Mouse (Mus musculus) testis, adult 2 months (tissue): ENCODE results near the gene Hip1. TPM values are rescaled to one million over a fixed set of nuclear protein-coding genes. Genes with fewer than 3 reads are reported as not detected.

Source experiments
- H3K27ac ChIP-seq: fragments of 200-500 bp; 2 replicates; pipeline ENCODE4 v1.5.1; 2012; ENCODE audit warnings: low read depth, low read length; ENCODE audit not compliant: control insufficient read depth, insufficient read depth
- H3K27me3 ChIP-seq: fragments of 200-500 bp; 2 replicates; pipeline ENCODE4 v1.6.1; 2012; ENCODE audit warnings: mild to moderate bottlenecking, low read length, moderate library complexity; ENCODE audit not compliant: control insufficient read depth, insufficient read depth
- H3K36me3 ChIP-seq: fragments of 200-500 bp; 2 replicates; pipeline ENCODE4 v1.6.1; 2012; ENCODE audit warnings: mild to moderate bottlenecking, low read length; ENCODE audit not compliant: control insufficient read depth, insufficient read depth
- H3K4me1 ChIP-seq: fragments of 200-500 bp; 2 replicates; pipeline ENCODE4 v1.6.1; 2012; ENCODE audit warnings: low read length; ENCODE audit not compliant: control insufficient read depth, insufficient read depth
- H3K4me3 ChIP-seq: fragments of 200-500 bp; 2 replicates; pipeline ENCODE4 v1.5.1; 2012; ENCODE audit warnings: low read depth, mild to moderate bottlenecking, low read length, moderate library complexity, mixed read lengths; ENCODE audit not compliant: control insufficient read depth
- CTCF ChIP-seq: fragments of 200-500 bp; IDR thresholded peaks from 2 replicates; pipeline ENCODE4 v1.5.1; 2012; ENCODE audit warnings: low read depth, mild to moderate bottlenecking, inconsistent platforms, low read length, moderate library complexity; ENCODE audit not compliant: control insufficient read depth, insufficient read depth, insufficient replicate concordance
- POLR2A ChIP-seq: fragments of 200-500 bp; IDR thresholded peaks from 2 replicates; pipeline ENCODE4 v1.6.1; 2012; ENCODE audit warnings: low read depth, mild to moderate bottlenecking, inconsistent platforms, low read length, moderate library complexity; ENCODE audit not compliant: control insufficient read depth
- polyA plus RNA-seq: library from polyadenylated mRNA; depleted of rRNA; stranded (reverse); fragments of >200 nt; gene quantifications from 2 replicates; pipeline ENCODE4 v1.2.3, GENCODE M21; 2012

Gene Hip1
- polyA plus RNA-seq, 1 experiment: 8.9 TPM

GRCm38 (mm10) chr5:135573006-135573405, 28.1 kb upstream of the Hip1 start, which contains the start of gene Ccl24:
Gene Ccl24 (minus strand): TSS chr5:135573049.
- Histone ChIP-seq H3K4me1 (no peaks in the 10 kb centered on the region; the same call in 1 of the 2 replicates), H3K27ac (no peak within 1 kb of the TSS), H3K4me3 (no peak within 1 kb of the TSS), H3K27me3 (no peaks in the 10 kb centered on the region), H3K36me3 (no peaks in the 10 kb centered on the region)
- no peak for TF ChIP-seq CTCF
- TF ChIP-seq POLR2A: no peak

GRCm38 (mm10) chr5:135568698-135569097, 23.8 kb upstream of the Hip1 start:
- Histone ChIP-seq H3K4me1 (no peaks in the 10 kb centered on the region), H3K36me3 (no peaks in the 10 kb centered on the region), H3K27me3 (no peaks in the 10 kb centered on the region), H3K27ac (no peak overlapping the region), H3K4me3 (no peak overlapping the region)
- TF ChIP-seq POLR2A: no peak
- no peak for TF ChIP-seq CTCF

GRCm38 (mm10) chr5:135567556-135568265, 22.8 kb upstream of the Hip1 start:
- Histone ChIP-seq H3K4me3 (no peak overlapping the region), H3K27me3 (no peaks in the 10 kb centered on the region), H3K27ac (no peak overlapping the region), H3K4me1 (no peaks in the 10 kb centered on the region), H3K36me3 (no peaks in the 10 kb centered on the region)
- no peak for TF ChIP-seq CTCF
- no peak for TF ChIP-seq POLR2A

- Histone ChIP-seq H3K27me3 (no peaks in the 10 kb centered on the region), H3K27ac (no peak within 1 kb of the TSS), H3K4me3 (peak within 1 kb of the TSS; percentile 71), H3K4me1 (no peaks in the 10 kb centered on the region), H3K36me3 (no peaks in the 10 kb centered on the region)
- TF ChIP-seq CTCF: no peak
- TF ChIP-seq POLR2A: no peak
Observed at GRCm38 (mm10) chr5:135563469-135563868, 18.5 kb upstream of the Hip1 start, which contains the start of gene Ccl26. Gene Ccl26 (minus strand): TSS chr5:135563569.

GRCm38 (mm10) chr5:135557671-135558070, 12.8 kb upstream of the Hip1 start:
- Histone ChIP-seq H3K4me3 (no peak overlapping the region), H3K36me3 (no peaks in the 10 kb centered on the region), H3K27ac (no peak overlapping the region), H3K4me1 (no peaks in the 10 kb centered on the region), H3K27me3 (no peaks in the 10 kb centered on the region)
- no peak for TF ChIP-seq CTCF
- no peak for TF ChIP-seq POLR2A

- H3K4me1 ChIP-seq: no peaks in the 10 kb centered on the region
- no peaks in the 10 kb centered on the region for H3K27me3 ChIP-seq
- H3K4me3 ChIP-seq: no peak overlapping the region
- no peaks in the 10 kb centered on the region for H3K36me3 ChIP-seq
- H3K27ac ChIP-seq: no peak overlapping the region
- TF ChIP-seq CTCF: no peak
- TF ChIP-seq POLR2A: no peak
Observed at GRCm38 (mm10) chr5:135557051-135557450, 12.1 kb upstream of the Hip1 start.

GRCm38 (mm10) chr5:135556259-135556658, 11.3 kb upstream of the Hip1 start:
- Histone ChIP-seq H3K36me3 (no peaks in the 10 kb centered on the region), H3K4me1 (no peaks in the 10 kb centered on the region), H3K4me3 (no peak overlapping the region), H3K27ac (no peak overlapping the region), H3K27me3 (no peaks in the 10 kb centered on the region)
- TF ChIP-seq POLR2A: no peak
- TF ChIP-seq CTCF: no peak
